Mouse (Mus musculus) heart, postnatal 0 days (tissue): ENCODE measurements at regions not wholly inside any gene's neighbourhood (a gene's known extent, or its start where the extent isn't known, plus 50 kb on each side); places are given as distances from the start of the nearest gene placed in this dataset.

Experiments used
- CTCF ChIP-seq: IDR thresholded peaks from 2 replicates; pipeline ENCODE4 v1.5.1; 2016; ENCODE audit warnings: antibody characterized with exemption, control low read depth, low read depth
- EP300 ChIP-seq: IDR thresholded peaks from 2 replicates; pipeline ENCODE4 v1.6.1; 2016; ENCODE audit warnings: antibody characterized with exemption, low read depth

- TF ChIP-seq EP300: no peak
- no peak for TF ChIP-seq CTCF
Observed at GRCm38 (mm10) chr13:37533851-37534250, 188.8 kb downstream of the Ly86 start.
